Mouse (Mus musculus): ENCODE measurements around the gene Atp6v0b. TPM values are rescaled to one million over a fixed set of nuclear protein-coding genes. Genes with fewer than 3 reads are reported as not detected.

Atp6v0b gene
- 296 TPM for polyA plus RNA-seq (2012; fragmentation: generic; extraction: Trizol)
- long read RNA-seq, experiment 1, transcript Atp6v0b-201 (8 exons, 1,000 nt), result major isoform, 182 of 226 reads
- long read RNA-seq, experiment 1, transcript Atp6v0b-209 (3 exons, 560 nt), result minor isoform, 10 of 226 reads
- long read RNA-seq, experiment 1, partial matches to known transcripts, result 17 of 226 reads
- long read RNA-seq, experiment 1, other reads (novel, unspliced or antisense), result 14 of 226 reads
- long read RNA-seq, experiment 2, transcript Atp6v0b-201 (8 exons, 1,000 nt), result major isoform, 73 of 78 reads
- long read RNA-seq, experiment 2, partial matches to known transcripts, result 0 of 78 reads
- long read RNA-seq, experiment 2, other reads (novel, unspliced or antisense), result 5 of 78 reads

- no peak for TF ChIP-seq MYOG (IDR thresholded peaks at IDR 0.05; ENCODE audit: control insufficient read depth, extremely low read depth, insufficient read length)
- peak; percentile 81 for TF ChIP-seq MAX (IDR thresholded peaks at IDR 0.05)
- no peak for TF ChIP-seq FOSL1 (IDR thresholded peaks at IDR 0.05; ENCODE audit: insufficient read depth, low read length, poor library complexity, severe bottlenecking)
- TF ChIP-seq USF1 (IDR thresholded peaks at IDR 0.05; ENCODE audit: low read depth), result peak; percentile 99
- TF ChIP-seq CTCF (IDR thresholded peaks at IDR 0.05; ENCODE audit: control insufficient read depth, insufficient read depth, insufficient read length), result no peak
- TF ChIP-seq MYOD1 (IDR thresholded peaks at IDR 0.05; ENCODE audit: control insufficient read depth, insufficient read length, low read depth), result no peak
- Histone ChIP-seq H3K4me3 (ENCODE audit: insufficient read depth, poor library complexity, severe bottlenecking) (peak within 1 kb of the TSS; percentile 64), H3K79me2 (ENCODE audit: control insufficient read depth, insufficient read depth) (peaks cover 56% of the 10 kb centered on the region), H3K27me3 (ENCODE audit: control insufficient read depth, insufficient read depth, insufficient read length) (no peaks in the 10 kb centered on the region), H3K79me3 (ENCODE audit: low read depth) (peaks cover 15% of the 10 kb centered on the region), H3K36me3 (ENCODE audit: control insufficient read depth, insufficient read depth) (peaks cover 7% of the 10 kb centered on the region), H3ac (ENCODE audit: control insufficient read depth, insufficient read length, low read depth) (peak within 1 kb of the TSS; percentile 76)
Observed at GRCm38 (mm10) chr4:117887133-117887532, at the start of gene Atp6v0b. TSS of gene Atp6v0b (minus strand) at chr4:117887333.

- H3K79me2 ChIP-seq (ENCODE audit: control insufficient read depth, insufficient read depth), result no peaks in the 10 kb centered on the region
- no peaks in the 10 kb centered on the region for H3K36me3 ChIP-seq (ENCODE audit: control insufficient read depth, insufficient read depth)
- no peak overlapping the region for H3ac ChIP-seq (ENCODE audit: control insufficient read depth, insufficient read length, low read depth)
- H3K79me3 ChIP-seq (ENCODE audit: low read depth), result no peaks in the 10 kb centered on the region
- H3K27me3 ChIP-seq (ENCODE audit: control insufficient read depth, insufficient read depth, insufficient read length), result no peaks in the 10 kb centered on the region
- TF ChIP-seq MYOG (IDR thresholded peaks at IDR 0.05; ENCODE audit: control insufficient read depth, extremely low read depth, insufficient read length), result no peak
- TF ChIP-seq USF1 (IDR thresholded peaks at IDR 0.05; ENCODE audit: low read depth), result no peak
- TF ChIP-seq MAX (IDR thresholded peaks at IDR 0.05), result no peak
- TF ChIP-seq FOSL1 (IDR thresholded peaks at IDR 0.05; ENCODE audit: insufficient read depth, low read length, poor library complexity, severe bottlenecking), result no peak
- no peak for TF ChIP-seq CTCF (IDR thresholded peaks at IDR 0.05; ENCODE audit: control insufficient read depth, insufficient read depth, insufficient read length)
- no peak for TF ChIP-seq CEBPB (IDR thresholded peaks at IDR 0.05; ENCODE audit: low read depth)
- TF ChIP-seq MYOD1 (IDR thresholded peaks at IDR 0.05; ENCODE audit: control insufficient read depth, insufficient read length, low read depth), result no peak
- H3K4me3 ChIP-seq (ENCODE audit: insufficient read depth, poor library complexity, severe bottlenecking), result no peak overlapping the region
Observed at GRCm38 (mm10) chr4:117934081-117934480, 46.9 kb upstream of the Atp6v0b start.

GRCm38 (mm10) chr4:117933248-117933647 is 46.1 kb upstream of the Atp6v0b start:
- Histone ChIP-seq H3K27me3 (ENCODE audit: control insufficient read depth, insufficient read depth, insufficient read length) (no peaks in the 10 kb centered on the region), H3K4me3 (ENCODE audit: insufficient read depth, poor library complexity, severe bottlenecking) (no peak overlapping the region), H3ac (ENCODE audit: control insufficient read depth, insufficient read length, low read depth) (no peak overlapping the region), H3K79me3 (ENCODE audit: low read depth) (no peaks in the 10 kb centered on the region), H3K36me3 (ENCODE audit: control insufficient read depth, insufficient read depth) (no peaks in the 10 kb centered on the region), H3K79me2 (ENCODE audit: control insufficient read depth, insufficient read depth) (no peaks in the 10 kb centered on the region)
- no peak for TF ChIP-seq FOSL1 (IDR thresholded peaks at IDR 0.05; ENCODE audit: insufficient read depth, low read length, poor library complexity, severe bottlenecking)
- TF ChIP-seq CTCF (IDR thresholded peaks at IDR 0.05; ENCODE audit: control insufficient read depth, insufficient read depth, insufficient read length), result no peak
- no peak for TF ChIP-seq MAX (IDR thresholded peaks at IDR 0.05)
- no peak for TF ChIP-seq MYOD1 (IDR thresholded peaks at IDR 0.05; ENCODE audit: control insufficient read depth, insufficient read length, low read depth)
- TF ChIP-seq CEBPB (IDR thresholded peaks at IDR 0.05; ENCODE audit: low read depth), result no peak

- peak within 1 kb of the TSS; percentile 76 for H3ac ChIP-seq (ENCODE audit: control insufficient read depth, insufficient read length, low read depth)
- H3K79me3 ChIP-seq (ENCODE audit: low read depth), result no peaks in the 10 kb centered on the region
- no peaks in the 10 kb centered on the region for H3K79me2 ChIP-seq (ENCODE audit: control insufficient read depth, insufficient read depth)
- H3K36me3 ChIP-seq (ENCODE audit: control insufficient read depth, insufficient read depth), result no peaks in the 10 kb centered on the region
- TF ChIP-seq CTCF (IDR thresholded peaks at IDR 0.05; ENCODE audit: control insufficient read depth, insufficient read depth, insufficient read length), result no peak
- no peak for TF ChIP-seq MYOD1 (IDR thresholded peaks at IDR 0.05; ENCODE audit: control insufficient read depth, insufficient read length, low read depth)
- no peak for TF ChIP-seq MYOG (IDR thresholded peaks at IDR 0.05; ENCODE audit: control insufficient read depth, extremely low read depth, insufficient read length)
- TF ChIP-seq CEBPB (IDR thresholded peaks at IDR 0.05; ENCODE audit: low read depth), result no peak
- TF ChIP-seq MAX (IDR thresholded peaks at IDR 0.05), result no peak
- no peak for TF ChIP-seq USF1 (IDR thresholded peaks at IDR 0.05; ENCODE audit: low read depth)
- TF ChIP-seq FOSL1 (IDR thresholded peaks at IDR 0.05; ENCODE audit: insufficient read depth, low read length, poor library complexity, severe bottlenecking), result no peak
- no peaks in the 10 kb centered on the region for H3K27me3 ChIP-seq (ENCODE audit: control insufficient read depth, insufficient read depth, insufficient read length)
- H3K4me3 ChIP-seq (ENCODE audit: insufficient read depth, poor library complexity, severe bottlenecking), result peak within 1 kb of the TSS; percentile 18
Observed at GRCm38 (mm10) chr4:117929391-117929881, 42.3 kb upstream of the Atp6v0b start, which contains the start of gene Artn. TSS of gene Artn (minus strand) at chr4:117929763.

- peak overlapping the region; percentile 31 for H3ac ChIP-seq (ENCODE audit: control insufficient read depth, insufficient read length, low read depth)
- H3K27me3 ChIP-seq (ENCODE audit: control insufficient read depth, insufficient read depth, insufficient read length), result no peaks in the 10 kb centered on the region
- H3K79me2 ChIP-seq (ENCODE audit: control insufficient read depth, insufficient read depth), result no peaks in the 10 kb centered on the region
- H3K4me3 ChIP-seq (ENCODE audit: insufficient read depth, poor library complexity, severe bottlenecking), result peak overlapping the region; percentile 18
- no peaks in the 10 kb centered on the region for H3K36me3 ChIP-seq (ENCODE audit: control insufficient read depth, insufficient read depth)
- no peaks in the 10 kb centered on the region for H3K79me3 ChIP-seq (ENCODE audit: low read depth)
- TF ChIP-seq CEBPB (IDR thresholded peaks at IDR 0.05; ENCODE audit: low read depth) (no peak), CTCF (IDR thresholded peaks at IDR 0.05; ENCODE audit: control insufficient read depth, insufficient read depth, insufficient read length) (peak; percentile 19)
Observed at GRCm38 (mm10) chr4:117928699-117929241, 41.6 kb upstream of the Atp6v0b start.
